ENCODE assay signal across 19 mouse cellular contexts in genomic region chr6:119401545-119402304, GRCm38 (mm10). TPM values are rescaled to one million over a fixed set of nuclear protein-coding genes. Genes with fewer than 3 reads are reported as not detected.
DNase-seq lines count a peak whose midpoint lies in the region; ATAC-seq lines count a peak whose summit lies in the region.
"Had no signal": no experiment of that assay in that cellular context is flagged by ENCODE, and none has a peak within 500 bp of the region (broad histone marks: within the 10 kb centered on the region; RNA-seq: fewer than 3 reads in every experiment).

No protein-coding gene starts in this region.

- peak; percentile 32 for ATAC-seq in activated CD4-positive, CD25-positive, alpha-beta regulatory T cell, adult 4 months
- peak; percentile 55 for ATAC-seq in megakaryocyte, adult 5-6 weeks (ENCODE audit: poor library complexity, severe bottlenecking)
- ATAC-seq in heart, embryonic 11.5 days (replicated peaks; ENCODE audit: insufficient number of reproducible peaks, low FRiP score, low TSS enrichment) = no peak
- ATAC-seq: forebrain, postnatal 0 days; intestine, embryonic 16.5 days; lung, postnatal 0 days; midbrain, embryonic 13.5 days had no signal

- H3K27ac ChIP-seq in heart, embryonic 11.5 days (ENCODE audit: low read depth, low read length) = no peak overlapping the region
- H3K27ac ChIP-seq: embryonic facial prominence, embryonic 12.5 days; hindbrain, embryonic 15.5 days; midbrain, embryonic 13.5 days had no signal

- no peaks in the 10 kb centered on the region for H3K4me1 ChIP-seq in heart, embryonic 11.5 days (ENCODE audit: control insufficient read depth, insufficient read depth, low read length)
- H3K4me1 ChIP-seq: embryonic facial prominence, embryonic 12.5 days; hindbrain, embryonic 15.5 days; midbrain, embryonic 13.5 days had no signal

- 77% methylated on average over 8 of the region's 8 CpGs for WGBS in heart, embryonic 11.5 days (ENCODE audit: insufficient replicate concordance)

- DNase-seq in A20 (ENCODE audit: low read depth, low spot score) = peak; percentile 66
- peak; percentile 53 for DNase-seq in CD4-positive helper T cell, adult 2 months (ENCODE audit: low read depth, low spot score)
- no peak for DNase-seq in cerebellum, postnatal 36 days
- DNase-seq in embryo, embryonic 10 days (ENCODE audit: low spot score) = no peak
- DNase-seq: adrenal gland, postnatal 25 days; cerebellum, adult 9-11 months; forebrain, postnatal 0 days; gastrocnemius, postnatal 36 days; kidney, adult 9 months; kidney, postnatal 14 days had no signal

- H3K9ac ChIP-seq in heart, embryonic 11.5 days (ENCODE audit: low read depth, low read length) = no peak overlapping the region
- H3K9ac ChIP-seq: embryonic facial prominence, embryonic 12.5 days; forebrain, postnatal 0 days; hindbrain, embryonic 15.5 days; midbrain, embryonic 13.5 days had no signal

- H3K9me3 ChIP-seq in heart, embryonic 11.5 days (replicated peaks; ENCODE audit: control insufficient read depth, low read length) = no peaks in the 10 kb centered on the region
- H3K9me3 ChIP-seq: embryonic facial prominence, embryonic 12.5 days; hindbrain, embryonic 15.5 days; midbrain, embryonic 13.5 days had no signal

- no peaks in the 10 kb centered on the region for H3K36me3 ChIP-seq in heart, embryonic 11.5 days (ENCODE audit: control insufficient read depth, insufficient read depth, low read length)
- H3K36me3 ChIP-seq: embryonic facial prominence, embryonic 12.5 days; hindbrain, embryonic 15.5 days; midbrain, embryonic 13.5 days had no signal

- no peak overlapping the region for H3K4me2 ChIP-seq in heart, embryonic 11.5 days
- H3K4me2 ChIP-seq: embryonic facial prominence, embryonic 12.5 days; hindbrain, embryonic 15.5 days; midbrain, embryonic 13.5 days had no signal

- H3K27me3 ChIP-seq in heart, embryonic 11.5 days (ENCODE audit: control insufficient read depth, insufficient read depth, low read length) = no peaks in the 10 kb centered on the region
- H3K27me3 ChIP-seq: embryonic facial prominence, embryonic 12.5 days; hindbrain, embryonic 15.5 days; midbrain, embryonic 13.5 days had no signal

- no peak overlapping the region for H3K4me3 ChIP-seq in heart, embryonic 11.5 days (ENCODE audit: low read depth, low read length)
- H3K4me3 ChIP-seq: embryonic facial prominence, embryonic 12.5 days; hindbrain, embryonic 15.5 days; megakaryocyte, embryonic 14.5 days; midbrain, embryonic 13.5 days had no signal

RNA-seq across cellular contexts. Expression of gene Adipor2, which starts 15.8 kb away (rescaled TPM):
- 10 to 100 TPM; 10.1 to 11.5 TPM for polyA plus RNA-seq in activated CD4-positive, CD25-positive, alpha-beta regulatory T cell, adult 4 months (2017; shearing (Covaris generic))
- 64.1 and 69.9 TPM in 2 replicates for total RNA-seq in megakaryocyte, adult 5-6 weeks (2015)
- total RNA-seq in megakaryocyte, adult 5-6 weeks (2017) = 94.1 and 98.6 TPM in 2 replicates
- 11.5 and 22.6 TPM in 2 replicates for polyA plus RNA-seq in heart, embryonic 11.5 days (2014; fragmentation: Nextera tagmentation; extraction: Ambion mirVana)

Comparison
In these comparisons a context has a peak if more than half of its experiments do, and no peak if none do; other contexts are left out.
1. DNase-seq: peak in A20 (single experiment) and CD4-positive helper T cell, adult 2 months (single experiment); none in cerebellum, postnatal 36 days (0 of 2) and embryo, embryonic 10 days (single experiment).